Mouse (Mus musculus) heart, adult 2 months (tissue): Measurements from ENCODE around the gene Yju2.

Experiments
- EP300 ChIP-seq: fragments of 200-500 bp; IDR thresholded peaks from 2 replicates; pipeline ENCODE4 v1.6.1; 2011; ENCODE audit warnings: low read depth, low read length, control low read depth; ENCODE audit not compliant: insufficient read depth
- POLR2A ChIP-seq: fragments of 200-500 bp; IDR thresholded peaks from 2 replicates; pipeline ENCODE4 v1.6.1; 2011; ENCODE audit warnings: mild to moderate bottlenecking, low read depth, low read length, control low read depth; ENCODE audit not compliant: insufficient read depth

GRCm38 (mm10) chr17:55961631-55962030 lies 2.7 kb downstream of the Yju2 start:
- TF ChIP-seq POLR2A (no peak), EP300 (no peak)
